Mouse (Mus musculus) kidney, embryonic 15.5 days (tissue): Measurements from ENCODE around the gene Rnf141. TPM values are rescaled to one million over a fixed set of nuclear protein-coding genes. Genes with fewer than 3 reads are reported as not detected.

Experiments used
- ATAC-seq: fragments of 200-750 bp; cut with Nextera tagmentation; replicated peaks from 2 replicates; pipeline ENCODE4 v1.8.0; 2017; ENCODE audit warnings: moderate TSS enrichment; ENCODE audit not compliant: low FRiP score
- H3K27ac ChIP-seq: fragments of 300-500 bp; sonication (generic); 2 replicates; pipeline ENCODE4 v1.5.1; 2015; ENCODE audit warnings: mild to moderate bottlenecking, inconsistent platforms
- H3K27me3 ChIP-seq: fragments of 300-500 bp; sonication (generic); 2 replicates; pipeline ENCODE4 v1.6.1; 2015; ENCODE audit warnings: inconsistent platforms
- H3K36me3 ChIP-seq: fragments of 300-500 bp; sonication (generic); 2 replicates; pipeline ENCODE4 v1.6.1; 2015; ENCODE audit warnings: inconsistent platforms
- H3K4me1 ChIP-seq: fragments of 300-500 bp; sonication (generic); 2 replicates; pipeline ENCODE4 v1.6.1; 2015; ENCODE audit warnings: inconsistent platforms
- H3K4me2 ChIP-seq: fragments of 300-500 bp; sonication (generic); 2 replicates; pipeline ENCODE4 v1.6.1; 2015; ENCODE audit warnings: moderate library complexity, mild to moderate bottlenecking, inconsistent platforms
- H3K4me3 ChIP-seq: fragments of 300-500 bp; sonication (generic); replicated peaks from 2 replicates; pipeline ENCODE4 v1.5.1; 2015; ENCODE audit warnings: mild to moderate bottlenecking, inconsistent platforms
- H3K9ac ChIP-seq: fragments of 300-500 bp; sonication (generic); 2 replicates; pipeline ENCODE4 v1.6.1; 2015; ENCODE audit warnings: mild to moderate bottlenecking, inconsistent platforms
- H3K9me3 ChIP-seq: fragments of 300-500 bp; sonication (generic); replicated peaks from 2 replicates; pipeline ENCODE4 v1.6.1; 2016; ENCODE audit warnings: inconsistent platforms
- WGBS: fragments of 180-500 bp; shearing (Covaris S2); methylation state at CpG from one replicate; pipeline ENCODE4 v1.1.7; 2015; ENCODE audit warnings: mixed read lengths; 5-methylcytosine and 5-hydroxymethylcytosine counted together
- polyA plus RNA-seq: library from polyadenylated mRNA; unstranded; fragments of >200 nt; fragmentation: Nextera tagmentation; extraction: Ambion mirVana; gene quantifications from 2 replicates; pipeline ENCODE4 v1.2.1, GENCODE M21; 2015

The Rnf141 gene
- polyA plus RNA-seq, result 30.2 and 30.8 TPM in 2 replicates

DNA sequence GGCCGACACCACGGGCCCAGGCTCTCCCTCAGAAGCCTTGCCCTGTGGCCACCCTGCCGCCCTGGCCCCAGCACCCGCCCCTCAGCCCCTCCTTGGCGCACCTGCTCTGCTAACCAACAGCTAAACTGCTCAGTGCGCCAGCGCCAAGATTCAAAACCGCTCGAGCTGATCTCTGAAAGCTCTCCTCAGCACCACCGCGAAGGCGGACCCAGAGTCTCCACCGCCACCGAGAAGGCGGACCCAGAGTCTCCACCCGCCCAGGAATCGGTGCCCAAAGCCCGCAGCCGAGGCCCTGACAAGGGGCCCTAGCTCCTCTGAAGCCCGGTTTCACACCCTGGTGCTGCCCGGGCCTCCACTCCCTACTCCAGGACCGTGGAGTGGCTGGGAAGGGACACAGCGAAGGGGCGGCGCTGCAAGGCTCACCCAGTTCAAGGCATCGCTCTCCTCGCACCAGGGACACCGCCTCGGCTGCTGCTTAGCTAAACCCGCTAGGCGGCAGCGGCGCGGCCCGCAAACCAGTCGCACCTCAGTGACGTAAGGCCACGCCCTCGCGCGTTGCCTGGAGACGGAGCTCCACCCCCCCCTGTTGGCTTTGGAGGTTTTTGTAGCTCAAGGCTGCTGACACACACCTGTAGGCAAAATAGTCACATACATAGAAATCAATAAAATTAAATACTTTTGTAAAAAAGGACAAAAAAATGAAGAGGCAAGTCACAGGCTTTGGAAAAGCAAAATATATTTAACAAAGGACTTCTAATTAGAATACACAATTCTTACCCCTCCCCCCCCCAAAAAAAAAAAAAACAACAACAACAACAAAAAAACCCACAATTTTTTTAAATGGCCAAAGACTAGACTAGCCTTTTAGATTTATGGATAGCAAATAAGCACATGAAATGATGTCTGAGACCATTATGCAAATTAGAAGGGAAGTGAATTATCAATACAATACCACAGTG lies at the start of gene Rnf141:
TSS of gene Rnf141 (minus strand) at position 542 of the 959 bp plus-strand sequence.
- Histone ChIP-seq H3K4me2 (peak within 1 kb of the TSS; percentile 71), H3K9ac (peak within 1 kb of the TSS; percentile 90), H3K36me3 (0 out of 2 replicates have a peak, but pooled peaks cover 3% of the 10 kb centered on the region), H3K27ac (peak within 1 kb of the TSS; percentile 97), H3K4me3 (peak within 1 kb of the TSS; percentile 90), H3K27me3 (no peaks in the 10 kb centered on the region), H3K4me1 (peaks cover 8% of the 10 kb centered on the region), H3K9me3 (no peaks in the 10 kb centered on the region)
- peak; percentile 94 for ATAC-seq
- WGBS, result under 1% methylated on average over 42 of the region's 42 CpGs

DNA sequence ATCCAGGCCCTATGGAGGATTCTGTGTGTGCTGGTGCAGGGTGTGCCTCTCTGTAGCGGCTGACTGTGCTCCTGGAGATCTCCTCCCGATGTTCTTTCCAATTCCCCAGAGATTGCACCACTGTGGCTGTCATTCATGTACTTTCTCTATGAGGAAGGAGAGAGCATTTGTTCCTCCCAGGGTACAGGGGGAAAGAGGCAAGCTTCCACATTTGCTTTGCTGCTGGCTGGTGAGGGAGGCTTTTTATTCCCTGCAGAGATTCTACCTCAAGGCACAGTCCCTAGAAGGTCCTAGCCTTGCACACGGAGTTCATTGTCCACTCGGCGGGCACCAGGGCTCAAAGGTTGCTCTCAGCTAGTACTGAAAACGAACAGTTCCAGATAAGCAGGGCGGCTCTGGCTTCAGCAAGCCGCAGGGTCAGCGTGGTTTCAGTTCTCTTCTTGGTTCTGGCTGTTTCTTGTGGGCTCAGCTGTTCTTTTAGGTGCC lies 47.3 kb upstream of the Rnf141 start:
- ATAC-seq, result no peak
- peaks cover 5% of the 10 kb centered on the region; the same call in 1 of the 2 replicates for H3K36me3 ChIP-seq
- H3K9me3 ChIP-seq, result no peaks in the 10 kb centered on the region
- H3K4me2 ChIP-seq, result no peak overlapping the region
- 66% methylated on average over 9 of the region's 9 CpGs for WGBS
- peaks cover 2% of the 10 kb centered on the region; the same call in 1 of the 2 replicates for H3K4me1 ChIP-seq
- no peak overlapping the region for H3K27ac ChIP-seq
- H3K27me3 ChIP-seq, result no peaks in the 10 kb centered on the region
- no peak overlapping the region for H3K9ac ChIP-seq
- no peak overlapping the region for H3K4me3 ChIP-seq

DNA sequence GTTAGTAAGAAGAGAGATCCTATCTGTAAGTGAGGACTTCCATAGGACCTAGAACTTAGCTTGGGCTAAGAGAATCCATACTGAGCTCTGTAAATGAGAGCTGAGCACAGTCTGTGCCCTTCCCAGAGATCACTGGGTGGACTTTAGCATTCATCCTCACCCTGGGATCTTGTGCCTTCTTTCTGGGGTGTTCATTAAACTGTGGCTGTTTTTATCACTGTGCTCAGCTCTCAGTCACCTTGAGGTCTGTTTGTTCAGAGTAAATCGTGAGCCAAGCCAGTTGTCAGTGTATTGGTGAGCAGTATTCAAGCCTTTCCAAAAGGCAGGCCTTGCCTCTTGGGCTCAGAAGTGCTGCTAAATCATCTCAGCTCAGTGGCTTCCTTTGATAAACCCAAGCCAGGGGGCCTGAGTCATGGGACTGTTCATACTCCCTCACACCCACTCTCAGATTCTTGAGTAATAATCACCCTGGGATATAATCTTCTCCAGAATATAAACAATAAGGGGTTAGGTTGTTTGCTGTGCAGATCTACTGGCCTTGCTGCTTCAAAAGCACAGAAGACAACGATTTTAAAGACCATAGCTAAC lies 37.6 kb upstream of the Rnf141 start:
- no peaks in the 10 kb centered on the region for H3K27me3 ChIP-seq
- H3K4me3 ChIP-seq, result no peak overlapping the region
- no peak overlapping the region for H3K27ac ChIP-seq
- no peak overlapping the region for H3K9ac ChIP-seq
- H3K9me3 ChIP-seq, result no peaks in the 10 kb centered on the region
- ATAC-seq, result no peak
- no peaks in the 10 kb centered on the region for H3K4me1 ChIP-seq
- WGBS, result 64% methylated on average over 2 of the region's 2 CpGs
- no peak overlapping the region for H3K4me2 ChIP-seq
- H3K36me3 ChIP-seq, result 0 out of 2 replicates have a peak, but pooled peaks cover 6% of the 10 kb centered on the region

DNA sequence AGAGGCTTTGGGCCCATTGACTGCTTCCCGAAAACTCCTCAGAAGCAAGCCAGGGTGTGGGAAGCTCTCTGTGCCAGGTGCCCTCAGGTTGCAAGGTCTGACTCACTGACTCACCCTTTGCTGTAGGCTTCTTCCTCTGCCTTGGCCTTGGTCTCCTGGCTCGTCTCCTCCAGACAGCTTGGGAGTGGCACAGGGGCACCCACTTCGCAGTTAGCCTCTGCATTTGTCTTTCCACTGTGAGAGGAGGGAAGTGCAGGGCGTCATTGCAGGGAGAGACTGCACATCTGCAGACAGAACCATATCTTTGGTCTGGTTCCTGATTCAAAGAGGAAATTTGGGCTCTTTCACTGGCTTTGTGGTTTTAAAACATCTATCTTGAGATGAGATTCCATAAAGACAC lies 33.8 kb upstream of the Rnf141 start:
- H3K4me2 ChIP-seq, result no peak overlapping the region
- WGBS, result 84% methylated on average over 4 of the region's 4 CpGs
- ATAC-seq, result no peak
- H3K27me3 ChIP-seq, result no peaks in the 10 kb centered on the region
- peak overlapping the region; percentile 59; the same call in 1 of the 2 replicates for H3K27ac ChIP-seq
- H3K4me1 ChIP-seq, result no peaks in the 10 kb centered on the region
- H3K4me3 ChIP-seq, result no peak overlapping the region
- no peaks in the 10 kb centered on the region for H3K9me3 ChIP-seq
- peaks cover 22% of the 10 kb centered on the region; the same call in 1 of the 2 replicates for H3K36me3 ChIP-seq
- H3K9ac ChIP-seq, result no peak overlapping the region

DNA sequence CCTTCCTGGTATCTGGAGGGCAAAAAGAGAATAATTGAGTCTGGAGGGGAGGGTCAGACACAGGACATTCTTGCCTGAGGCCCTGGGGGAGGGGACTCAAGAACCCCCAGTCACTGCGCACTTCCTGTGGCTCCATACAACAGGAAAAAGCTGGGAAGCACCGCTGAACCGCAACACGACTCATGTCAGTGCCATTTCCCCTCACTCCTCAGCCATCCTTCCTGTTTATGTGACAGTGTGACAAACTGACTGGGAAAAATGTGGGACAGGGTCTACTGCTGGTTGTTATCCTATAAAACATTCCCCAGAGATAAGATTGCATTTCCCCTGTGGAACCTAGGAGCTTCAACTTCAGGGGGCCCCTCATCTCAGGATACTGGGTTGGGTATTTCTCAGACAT lies 32.7 kb upstream of the Rnf141 start:
- no peak overlapping the region for H3K4me3 ChIP-seq
- H3K4me1 ChIP-seq, result no peaks in the 10 kb centered on the region
- H3K9me3 ChIP-seq, result no peaks in the 10 kb centered on the region
- WGBS, result 61% methylated on average over 4 of the region's 4 CpGs
- no peak overlapping the region for H3K4me2 ChIP-seq
- H3K27me3 ChIP-seq, result no peaks in the 10 kb centered on the region
- H3K27ac ChIP-seq, result peak overlapping the region; percentile 59
- peaks cover 26% of the 10 kb centered on the region; the same call in 1 of the 2 replicates for H3K36me3 ChIP-seq
- H3K9ac ChIP-seq, result no peak overlapping the region
- ATAC-seq, result no peak; the same call in 1 of the 2 replicates

DNA sequence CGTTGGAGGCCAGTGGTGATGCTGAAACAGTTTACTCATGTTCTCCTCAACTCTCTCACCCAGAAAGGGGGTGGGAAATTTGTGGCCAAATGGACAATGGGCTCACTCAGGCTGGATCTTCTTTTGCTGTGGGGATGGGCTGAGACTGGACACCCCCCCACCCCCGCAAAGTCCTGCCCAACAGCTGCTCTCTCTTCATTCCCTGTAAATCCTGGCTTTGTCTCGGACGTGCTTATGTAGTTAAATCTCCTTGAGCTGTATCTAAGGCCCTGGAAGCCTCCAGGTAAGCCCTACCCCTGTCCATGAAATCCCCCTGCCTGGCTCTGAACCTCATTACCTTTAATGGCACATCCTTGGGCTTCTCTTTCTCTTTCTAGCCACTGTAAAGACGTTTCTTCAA lies 24.6 kb upstream of the Rnf141 start:
- no peak overlapping the region for H3K27ac ChIP-seq
- H3K4me1 ChIP-seq, result peaks cover 8% of the 10 kb centered on the region
- no peak overlapping the region for H3K4me2 ChIP-seq
- H3K36me3 ChIP-seq, result peaks cover 11% of the 10 kb centered on the region; the same call in 1 of the 2 replicates
- H3K4me3 ChIP-seq, result no peak overlapping the region
- H3K9me3 ChIP-seq, result no peaks in the 10 kb centered on the region
- no peak for ATAC-seq
- WGBS, result 78% methylated on average over 5 of the region's 5 CpGs
- no peaks in the 10 kb centered on the region for H3K27me3 ChIP-seq
- no peak overlapping the region for H3K9ac ChIP-seq

DNA sequence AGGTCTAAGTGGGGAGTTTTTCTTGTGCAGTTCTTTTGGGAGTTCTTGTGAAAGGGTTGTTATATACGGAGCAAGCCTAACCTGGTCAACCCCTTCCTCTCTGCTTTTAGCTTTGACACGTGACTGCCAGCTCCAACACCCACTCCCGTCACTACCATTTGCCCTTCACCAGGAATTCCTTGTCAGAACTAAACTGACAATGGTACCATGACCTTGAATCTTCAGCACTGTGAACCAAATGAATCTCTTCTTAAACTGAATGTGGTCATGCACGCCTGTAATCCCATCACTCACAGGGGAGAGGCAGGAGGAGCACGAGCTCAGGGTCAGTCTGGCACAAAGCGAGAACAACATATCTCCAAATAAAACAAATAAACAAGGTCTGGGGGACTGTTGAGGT lies 22.9 kb upstream of the Rnf141 start:
- H3K4me3 ChIP-seq, result no peak overlapping the region
- ATAC-seq, result no peak
- H3K4me2 ChIP-seq, result no peak overlapping the region
- no peaks in the 10 kb centered on the region for H3K9me3 ChIP-seq
- H3K36me3 ChIP-seq, result peaks cover 7% of the 10 kb centered on the region; the same call in 1 of the 2 replicates
- H3K27ac ChIP-seq, result no peak overlapping the region
- 75% methylated on average over 6 of the region's 6 CpGs for WGBS
- no peak overlapping the region for H3K9ac ChIP-seq
- peaks cover 15% of the 10 kb centered on the region for H3K4me1 ChIP-seq
- H3K27me3 ChIP-seq, result no peaks in the 10 kb centered on the region

DNA sequence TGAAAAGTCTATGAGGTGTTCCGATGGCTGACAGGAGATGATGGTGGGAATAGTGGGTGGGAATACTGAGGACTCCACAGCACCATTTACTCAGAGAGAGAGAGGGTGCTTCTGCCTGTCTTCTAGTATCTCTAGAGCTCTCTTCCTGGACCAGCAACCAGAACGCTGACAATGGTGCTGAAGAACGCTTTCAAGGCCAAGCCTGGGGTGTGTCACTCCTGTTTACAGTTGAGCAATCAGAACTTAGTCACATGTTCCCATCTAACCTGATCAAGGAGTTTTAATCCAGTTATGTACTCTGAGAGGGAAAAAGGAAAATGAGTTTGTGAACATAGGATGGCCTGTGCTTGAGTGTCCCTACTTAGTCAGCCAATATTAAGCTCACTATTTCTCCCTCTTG lies 21.8 kb upstream of the Rnf141 start:
- no peak for ATAC-seq
- 95% methylated on average over 3 of the region's 3 CpGs for WGBS
- Histone ChIP-seq H3K27ac (no peak overlapping the region), H3K9ac (no peak overlapping the region), H3K9me3 (no peaks in the 10 kb centered on the region), H3K4me2 (no peak overlapping the region), H3K4me3 (no peak overlapping the region), H3K4me1 (peaks cover 15% of the 10 kb centered on the region), H3K27me3 (no peaks in the 10 kb centered on the region), H3K36me3 (peaks cover 7% of the 10 kb centered on the region; the same call in 1 of the 2 replicates)

DNA sequence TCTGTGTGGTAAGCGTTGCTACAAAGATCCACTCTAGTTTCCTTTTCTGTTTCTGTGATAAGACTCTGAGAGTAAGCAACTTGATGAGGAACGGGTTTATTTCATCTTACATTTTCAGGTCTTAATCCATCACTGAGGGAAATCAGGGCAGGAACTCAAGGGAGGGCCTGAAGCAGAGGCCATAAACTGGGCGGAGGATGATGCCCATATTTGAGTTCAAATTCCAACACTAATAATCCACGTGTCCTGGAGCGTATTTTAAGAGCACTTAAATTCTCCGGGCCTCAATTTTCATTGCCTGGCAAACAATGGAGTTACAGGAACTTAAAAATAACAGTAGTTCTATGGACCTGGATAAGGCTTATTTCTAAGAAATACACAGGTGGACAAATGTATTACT lies 21.3 kb upstream of the Rnf141 start:
- H3K4me1 ChIP-seq, result peaks cover 15% of the 10 kb centered on the region
- no peak overlapping the region for H3K4me2 ChIP-seq

DNA sequence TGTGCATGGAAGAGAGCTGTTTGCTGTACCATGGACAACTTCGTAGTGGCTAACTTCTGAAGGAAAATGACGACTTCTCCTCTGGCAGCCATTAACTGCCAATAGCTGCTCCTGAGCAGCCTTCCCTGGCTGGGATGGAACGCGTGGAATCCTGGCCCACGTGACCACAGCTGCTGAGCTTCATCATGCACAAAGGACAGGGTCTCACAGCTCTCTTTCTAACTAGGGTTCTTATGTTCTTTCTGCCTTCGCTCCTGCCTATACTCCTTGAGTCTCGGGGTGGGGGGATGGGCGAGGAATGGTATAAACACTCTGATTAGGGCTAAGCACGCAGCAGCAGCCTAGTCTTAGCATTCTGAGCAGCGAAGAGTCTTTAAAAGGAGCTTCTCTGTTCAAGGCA lies 20.8 kb upstream of the Rnf141 start:
- Histone ChIP-seq H3K27ac (0 out of 2 replicates have a peak overlapping the region, but pooled peaks have one; percentile 14), H3K4me1 (peaks cover 18% of the 10 kb centered on the region), H3K36me3 (peaks cover 3% of the 10 kb centered on the region; the same call in 1 of the 2 replicates), H3K9ac (0 out of 2 replicates have a peak overlapping the region, but pooled peaks have one; percentile 12), H3K4me3 (no peak overlapping the region), H3K4me2 (no peak overlapping the region), H3K9me3 (no peaks in the 10 kb centered on the region), H3K27me3 (no peaks in the 10 kb centered on the region)
- ATAC-seq, result no peak
- 45% methylated on average over 10 of the region's 10 CpGs for WGBS

More for the DNA sequence above, 21.3 kb upstream of the Rnf141 start:
- Histone ChIP-seq H3K9me3 (no peaks in the 10 kb centered on the region), H3K27me3 (no peaks in the 10 kb centered on the region), H3K9ac (no peak overlapping the region), H3K4me3 (no peak overlapping the region), H3K36me3 (peaks cover 7% of the 10 kb centered on the region; the same call in 1 of the 2 replicates), H3K27ac (no peak overlapping the region)
- no peak for ATAC-seq
- WGBS, result 65% methylated on average over 6 of the region's 6 CpGs

DNA sequence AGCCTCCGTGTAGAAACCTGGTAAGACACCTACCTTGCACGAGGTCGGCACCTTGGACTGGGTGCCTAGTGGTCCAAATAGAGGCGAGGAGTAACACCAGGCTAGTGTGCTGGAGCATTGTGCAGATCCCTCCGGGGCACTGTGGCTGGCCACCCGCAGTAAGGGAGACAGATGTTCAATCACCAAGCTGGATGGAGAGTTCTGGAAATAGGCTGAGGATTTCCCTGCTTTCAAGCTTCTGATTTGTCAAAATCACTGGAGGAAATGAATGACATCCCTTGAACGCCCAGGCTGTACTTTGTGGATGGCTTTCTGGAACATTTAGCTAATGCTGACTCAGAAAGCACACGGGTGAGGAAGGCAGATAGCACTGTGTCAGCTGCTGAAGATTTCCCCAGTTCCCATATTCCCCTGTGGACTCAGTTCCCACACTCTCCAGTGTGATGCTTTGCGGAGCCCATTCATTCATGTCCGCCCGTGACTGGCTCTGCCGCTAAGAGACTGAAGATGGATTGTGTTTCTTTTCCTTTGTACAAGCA lies 18.6 kb upstream of the Rnf141 start, which contains the start of gene Lyve1:
TSS of gene Lyve1 (minus strand) at position 489 of the 539 bp plus-strand sequence.
- H3K27me3 ChIP-seq, result no peaks in the 10 kb centered on the region
- 63% methylated on average over 12 of the region's 12 CpGs for WGBS
- no peak within 1 kb of the TSS for H3K4me2 ChIP-seq
- H3K27ac ChIP-seq, result no peak within 1 kb of the TSS
- H3K9me3 ChIP-seq, result no peaks in the 10 kb centered on the region
- peaks cover 23% of the 10 kb centered on the region for H3K4me1 ChIP-seq
- no peaks in the 10 kb centered on the region for H3K36me3 ChIP-seq
- no peak for ATAC-seq
- no peak within 1 kb of the TSS for H3K9ac ChIP-seq
- no peak within 1 kb of the TSS for H3K4me3 ChIP-seq
